ENCODE assay signal across 9 mouse cellular contexts in genomic region chr17:56305826-56306225, GRCm38 (mm10). TPM values are rescaled to one million over a fixed set of nuclear protein-coding genes. Genes with fewer than 3 reads are reported as not detected.
A peak's percentile ranks its signal among the peaks of the same experiment; 100 is the strongest.
DNase-seq lines count a peak whose midpoint lies in the region; ATAC-seq and TF ChIP-seq lines count a peak whose summit lies in the region.
"Had no signal": no experiment of that assay in that cellular context is flagged by ENCODE, and none has a peak within 500 bp of the region (broad histone marks: within the 10 kb centered on the region; RNA-seq: fewer than 3 reads in every experiment).

No protein-coding gene starts in this region.

- peaks cover 66% of the 10 kb centered on the region for H3K36me3 ChIP-seq in erythroblast, embryonic 14.5 days (ENCODE audit: control insufficient read depth)
- H3K36me3 ChIP-seq in E14TG2a.4 (ENCODE audit: insufficient read depth, low read length) = peaks cover 63% of the 10 kb centered on the region
- H3K36me3 ChIP-seq in heart, embryonic 16.5 days (ENCODE audit: control insufficient read depth, insufficient read depth) = peaks cover 16% of the 10 kb centered on the region
- H3K36me3 ChIP-seq in limb, embryonic 13.5 days = peaks cover 49% of the 10 kb centered on the region
- H3K36me3 ChIP-seq: hindbrain, embryonic 15.5 days had no signal

- no peak for TF ChIP-seq CTCF in E14TG2a.4 (conservative IDR thresholded peaks at IDR 0.05; ENCODE audit: low read length)

- 53% methylated on average over 8 of the region's 8 CpGs for WGBS in heart, embryonic 16.5 days
- WGBS in limb, embryonic 13.5 days = 60% methylated on average over 8 of the region's 8 CpGs

- DNase-seq in thymus, postnatal 14 days = peak; percentile 67
- DNase-seq in ovary, postnatal 14 days (ENCODE audit: low spot score) = no peak
- no peak for DNase-seq in frontal cortex, postnatal 14 days (ENCODE audit: low spot score in 2 of 2)

- H3K9me3 ChIP-seq in erythroblast, embryonic 14.5 days (ENCODE audit: control insufficient read depth, low read length) = no peaks in the 10 kb centered on the region
- H3K9me3 ChIP-seq in E14TG2a.4 (ENCODE audit: low read length) = no peaks in the 10 kb centered on the region
- no peaks in the 10 kb centered on the region for H3K9me3 ChIP-seq in heart, embryonic 16.5 days (replicated peaks; ENCODE audit: control insufficient read depth, low read length)
- no peaks in the 10 kb centered on the region for H3K9me3 ChIP-seq in limb, embryonic 13.5 days
- H3K9me3 ChIP-seq: hindbrain, embryonic 15.5 days had no signal

- H3K27ac ChIP-seq in heart, embryonic 16.5 days (ENCODE audit: low read length) = no peak overlapping the region
- no peak overlapping the region for H3K27ac ChIP-seq in limb, embryonic 13.5 days
- H3K27ac ChIP-seq: hindbrain, embryonic 15.5 days had no signal

- H3K9ac ChIP-seq in heart, embryonic 16.5 days (ENCODE audit: low read length) = no peak overlapping the region
- H3K9ac ChIP-seq in limb, embryonic 13.5 days = peak overlapping the region; percentile 80; the same call in 1 of the 2 replicates
- H3K9ac ChIP-seq: hindbrain, embryonic 15.5 days had no signal

- peak overlapping the region; percentile 74 for H3K4me3 ChIP-seq in erythroblast, embryonic 14.5 days (replicated peaks)
- peak overlapping the region; percentile 94 for H3K4me3 ChIP-seq in E14TG2a.4 (replicated peaks; ENCODE audit: low read length)
- H3K4me3 ChIP-seq in heart, embryonic 16.5 days (ENCODE audit: low read length) = no peak overlapping the region; the same call in 1 of the 2 replicates
- peak overlapping the region; percentile 81 for H3K4me3 ChIP-seq in limb, embryonic 13.5 days

- peak overlapping the region; percentile 99 for H3K4me2 ChIP-seq in heart, embryonic 16.5 days (ENCODE audit: low read depth, low read length)
- peak overlapping the region; percentile 99 for H3K4me2 ChIP-seq in limb, embryonic 13.5 days (replicated peaks)

- peaks cover 79% of the 10 kb centered on the region for H3K4me1 ChIP-seq in erythroblast, embryonic 14.5 days (ENCODE audit: control insufficient read depth)
- peaks cover 78% of the 10 kb centered on the region for H3K4me1 ChIP-seq in E14TG2a.4 (replicated peaks; ENCODE audit: low read depth, low read length)
- H3K4me1 ChIP-seq in heart, embryonic 16.5 days (ENCODE audit: control insufficient read depth, insufficient read depth, low read length) = peaks cover 29% of the 10 kb centered on the region
- peaks cover 53% of the 10 kb centered on the region for H3K4me1 ChIP-seq in limb, embryonic 13.5 days

- no peak for ATAC-seq in erythroblast, adult 5-6 weeks (replicated peaks; ENCODE audit: low FRiP score, poor library complexity, severe bottlenecking)
- ATAC-seq in heart, embryonic 16.5 days (replicated peaks; ENCODE audit: extremely low read depth, insufficient read depth, low FRiP score) = no peak
- no peak for ATAC-seq in limb, embryonic 13.5 days (ENCODE audit: low FRiP score, low read depth)

- H3K27me3 ChIP-seq in erythroblast, embryonic 14.5 days (ENCODE audit: control insufficient read depth) = no peaks in the 10 kb centered on the region
- H3K27me3 ChIP-seq in E14TG2a.4 (ENCODE audit: insufficient read depth, low read length) = no peaks in the 10 kb centered on the region
- H3K27me3 ChIP-seq in heart, embryonic 16.5 days (ENCODE audit: control insufficient read depth, insufficient read depth, low read length) = no peaks in the 10 kb centered on the region
- H3K27me3 ChIP-seq in limb, embryonic 13.5 days = no peaks in the 10 kb centered on the region
- H3K27me3 ChIP-seq: hindbrain, embryonic 15.5 days had no signal

RNA-seq across cellular contexts. Expression of gene Uhrf1, which starts 2.7 kb away (rescaled TPM):
- 30.4 and 30.5 TPM in 2 replicates for polyA plus RNA-seq in erythroblast, embryonic 14.5 days (2012)
- total RNA-seq in erythroblast, adult 5-6 weeks (2015; ENCODE audit: low replicate concordance) = 34.4 and 53.7 TPM in 2 replicates
- total RNA-seq in erythroblast, adult 5-6 weeks (2017; ENCODE audit: low replicate concordance) = 66.2 and 103 TPM in 2 replicates
- polyA plus RNA-seq in heart, embryonic 16.5 days (2015; fragmentation: Nextera tagmentation; extraction: Ambion mirVana) = 76.6 and 94.0 TPM in 2 replicates
- 136 and 146 TPM in 2 replicates for polyA plus RNA-seq in limb, embryonic 13.5 days (2015; fragmentation: Nextera tagmentation; extraction: Ambion mirVana)

RNA-seq across cellular contexts. Expression of gene Arrdc5, which starts 5.7 kb away (rescaled TPM):
- not detected in 2 replicates for polyA plus RNA-seq in erythroblast, embryonic 14.5 days (2012)
- not detected in 2 replicates for total RNA-seq in erythroblast, adult 5-6 weeks (2015; ENCODE audit: low replicate concordance)
- total RNA-seq in erythroblast, adult 5-6 weeks (2017; ENCODE audit: low replicate concordance) = not detected in 2 replicates
- polyA plus RNA-seq in heart, embryonic 16.5 days (2015; fragmentation: Nextera tagmentation; extraction: Ambion mirVana) = 0.21 TPM in 1 of 2 replicates, not detected in the other
- not detected in 2 replicates for polyA plus RNA-seq in limb, embryonic 13.5 days (2015; fragmentation: Nextera tagmentation; extraction: Ambion mirVana)
- polyA plus RNA-seq: hindbrain, embryonic 15.5 days had no signal

RNA-seq across cellular contexts. Expression of gene Plin3, which starts 13.2 kb away (rescaled TPM):
- polyA plus RNA-seq in erythroblast, embryonic 14.5 days (2012) = 0.86 and 1.3 TPM in 2 replicates
- total RNA-seq in erythroblast, adult 5-6 weeks (2015; ENCODE audit: low replicate concordance) = 3.1 and 4.0 TPM in 2 replicates
- total RNA-seq in erythroblast, adult 5-6 weeks (2017; ENCODE audit: low replicate concordance) = 5.4 and 5.9 TPM in 2 replicates
- polyA plus RNA-seq in heart, embryonic 16.5 days (2015; fragmentation: Nextera tagmentation; extraction: Ambion mirVana) = 79.3 and 89.4 TPM in 2 replicates
- 78.1 and 80.4 TPM in 2 replicates for polyA plus RNA-seq in limb, embryonic 13.5 days (2015; fragmentation: Nextera tagmentation; extraction: Ambion mirVana)

RNA-seq across cellular contexts. Expression of gene Kdm4b, which starts 20.0 kb away (rescaled TPM):
- polyA plus RNA-seq in erythroblast, embryonic 14.5 days (2012) = 1.1 and 2.2 TPM in 2 replicates
- 1.7 and 5.0 TPM in 2 replicates for total RNA-seq in erythroblast, adult 5-6 weeks (2015; ENCODE audit: low replicate concordance)
- total RNA-seq in erythroblast, adult 5-6 weeks (2017; ENCODE audit: low replicate concordance) = 2.9 and 3.5 TPM in 2 replicates
- 23.8 and 33.0 TPM in 2 replicates for polyA plus RNA-seq in heart, embryonic 16.5 days (2015; fragmentation: Nextera tagmentation; extraction: Ambion mirVana)
- 40.1 and 43.2 TPM in 2 replicates for polyA plus RNA-seq in limb, embryonic 13.5 days (2015; fragmentation: Nextera tagmentation; extraction: Ambion mirVana)

RNA-seq across cellular contexts. Expression of gene Ticam1, which starts 29.2 kb away (rescaled TPM):
- polyA plus RNA-seq in erythroblast, embryonic 14.5 days (2012) = 0.90 and 0.96 TPM in 2 replicates
- 2.5 and 5.0 TPM in 2 replicates for total RNA-seq in erythroblast, adult 5-6 weeks (2015; ENCODE audit: low replicate concordance)
- total RNA-seq in erythroblast, adult 5-6 weeks (2017; ENCODE audit: low replicate concordance) = 1.3 and 2.8 TPM in 2 replicates
- polyA plus RNA-seq in heart, embryonic 16.5 days (2015; fragmentation: Nextera tagmentation; extraction: Ambion mirVana) = 7.6 and 8.6 TPM in 2 replicates
- 4.4 and 4.6 TPM in 2 replicates for polyA plus RNA-seq in limb, embryonic 13.5 days (2015; fragmentation: Nextera tagmentation; extraction: Ambion mirVana)

Comparison
In these comparisons a context has a peak if more than half of its experiments do, and no peak if none do; other contexts are left out.
1. RNA of gene Plin3, which starts 13.2 kb away (polyA plus RNA-seq): 79.3 to 89.4 TPM in heart, embryonic 16.5 days and 78.1 to 80.4 TPM in limb, embryonic 13.5 days; 0.86 to 1.3 TPM in erythroblast, embryonic 14.5 days; every median in the first group is over 10 times any median in the second.